Mouse (Mus musculus) spleen, postnatal 36 days (tissue): ENCODE data around the gene Topaz1.

Experiments
- DNase-seq, 2 experiments: peaks; one replicate each; pipeline ENCODE4 v3.0.0; 2022; ENCODE audit warnings: low spot score in 2 of 2, mixed read lengths in 1 of 2

Topaz1 gene

DNA sequence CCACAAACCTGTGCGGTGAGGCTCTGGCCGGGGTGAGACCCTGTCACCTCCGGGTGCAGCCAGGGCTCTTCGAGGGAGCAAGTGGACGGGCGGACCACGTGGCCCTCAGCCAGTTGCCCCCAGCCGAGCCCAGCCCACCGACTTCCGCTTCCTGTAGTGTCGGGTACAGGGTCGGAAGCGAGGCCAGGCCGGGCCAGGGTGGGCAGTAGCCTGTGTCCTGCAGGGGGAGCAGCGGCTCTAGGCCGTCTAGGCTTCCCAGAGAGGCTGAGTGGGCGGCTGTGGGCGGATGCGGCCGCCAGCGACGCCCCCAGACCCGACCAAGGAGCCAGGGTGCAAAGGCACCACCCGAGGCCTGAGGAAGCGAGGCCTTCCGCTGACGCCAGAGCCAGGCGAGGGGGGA is at the start of gene Topaz1:
Gene Topaz1 (plus strand): TSS at position 287 of the 400 bp plus-strand sequence.
- DNase-seq: no peak

DNA sequence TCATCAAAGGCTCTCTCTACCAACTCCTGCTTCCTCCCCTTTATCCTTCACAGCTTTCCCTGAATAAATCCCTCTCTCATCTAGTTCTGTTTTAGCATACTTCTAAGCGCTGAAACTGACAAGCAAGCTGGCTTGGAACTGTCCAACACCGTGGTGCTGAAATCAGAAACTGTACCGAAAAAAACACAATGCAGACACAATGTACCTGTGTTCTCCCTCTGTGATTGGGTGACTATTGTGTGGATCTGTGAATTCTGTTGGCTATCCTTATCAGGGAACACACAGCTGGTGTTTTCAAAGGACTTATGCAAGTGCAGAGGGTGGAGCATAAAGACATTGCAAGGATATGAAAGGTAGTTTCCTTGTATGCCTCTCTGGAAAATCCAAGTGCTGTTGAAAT is 45.3 kb upstream of the Topaz1 start:
- no peak for DNase-seq

DNA sequence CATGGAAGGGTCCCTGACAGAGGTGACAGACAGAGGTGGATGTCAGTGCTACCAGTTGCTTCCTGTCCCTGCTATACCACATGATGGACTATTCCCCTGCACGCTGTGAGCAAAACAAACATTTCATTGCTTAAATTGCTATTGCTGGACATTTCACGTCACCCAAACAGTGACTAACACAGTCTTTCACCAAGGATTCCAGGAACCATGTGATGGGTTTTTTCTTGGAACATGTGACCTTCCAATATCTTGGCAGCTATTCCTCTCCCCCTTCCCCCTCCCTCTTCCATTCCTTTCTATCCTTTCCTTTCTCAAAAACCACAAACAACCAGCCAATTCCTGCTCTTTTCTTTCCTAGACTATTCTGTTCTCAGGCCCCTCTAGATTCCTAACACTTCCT is 33.3 kb upstream of the Topaz1 start:
- no peak for DNase-seq

DNA sequence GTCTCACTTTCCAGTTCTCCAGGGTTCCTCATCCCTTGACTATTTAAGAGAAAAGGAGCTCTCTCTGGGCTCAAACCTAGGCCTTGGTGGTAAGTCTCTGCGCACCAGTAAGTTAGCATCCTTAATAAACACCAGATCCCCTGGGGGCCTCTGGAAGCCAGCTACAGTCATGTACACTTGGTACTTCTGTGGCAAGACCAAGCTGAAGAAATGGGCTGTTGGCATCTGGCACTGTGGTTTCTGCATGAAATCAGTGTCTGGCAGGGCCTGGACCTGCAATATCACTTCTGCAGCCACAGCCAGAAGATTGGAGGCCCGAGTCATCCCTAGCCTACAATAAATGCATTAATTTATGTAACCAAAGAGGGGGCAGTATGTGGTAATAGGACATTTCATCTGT is 32.1 kb upstream of the Topaz1 start:
- DNase-seq: no peak

DNA sequence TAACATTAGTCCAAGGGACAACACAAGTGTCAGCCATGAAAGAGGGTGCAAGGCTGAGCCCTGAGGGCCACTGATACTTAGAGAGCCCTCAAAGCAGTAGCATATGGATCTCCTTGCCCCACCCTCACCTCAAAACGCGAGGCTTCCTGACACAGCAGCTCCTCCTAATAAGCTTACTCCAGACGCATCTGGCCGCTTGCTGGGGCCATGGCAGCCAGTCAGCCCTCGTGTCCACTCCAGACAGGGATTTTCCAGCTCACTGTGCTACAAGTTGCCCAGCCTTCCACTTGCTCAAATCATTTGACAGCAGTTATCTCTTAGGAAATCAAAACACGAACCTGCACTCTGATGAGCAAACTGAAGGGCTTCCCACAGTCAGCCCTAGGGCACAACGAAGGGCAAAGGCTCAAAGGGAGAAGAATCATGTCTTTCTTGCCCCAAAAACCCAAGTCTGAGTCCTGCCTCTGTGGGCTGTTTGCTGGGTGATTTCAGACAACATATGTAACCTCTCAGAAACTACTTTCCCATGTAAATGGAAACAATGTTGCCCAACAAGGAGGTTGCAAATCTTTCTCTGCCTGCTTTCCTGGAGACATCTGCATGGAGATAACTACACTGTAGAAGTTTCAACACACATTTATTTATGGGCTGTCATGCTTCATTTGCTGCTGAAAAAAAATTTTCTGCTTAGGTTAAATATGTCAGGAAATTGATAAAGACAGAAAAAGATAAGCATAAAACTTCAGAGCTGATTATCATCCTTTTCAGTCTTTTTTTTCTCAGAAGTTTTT is 30.8 kb upstream of the Topaz1 start:
- no peak for DNase-seq

DNA sequence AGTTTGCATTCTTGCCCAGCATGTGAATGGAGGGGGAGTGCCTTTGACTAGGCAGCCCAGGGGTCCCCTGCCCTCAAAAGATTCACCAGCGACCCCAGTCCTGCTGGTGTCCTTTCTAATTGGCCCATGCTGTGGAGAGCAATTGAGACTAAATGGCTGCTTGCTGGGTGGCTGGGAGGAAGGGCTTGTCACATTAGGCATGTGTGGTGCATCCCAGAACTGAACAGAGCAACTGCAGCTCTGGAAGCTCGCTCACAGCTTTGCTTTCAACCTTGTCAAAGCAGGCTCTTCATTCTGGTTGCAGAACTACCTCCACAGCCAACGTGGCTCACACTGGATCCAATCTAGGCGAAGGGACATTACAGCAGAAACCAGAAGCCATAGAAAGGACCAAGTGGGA is 24.9 kb upstream of the Topaz1 start:
- DNase-seq: no peak

DNA sequence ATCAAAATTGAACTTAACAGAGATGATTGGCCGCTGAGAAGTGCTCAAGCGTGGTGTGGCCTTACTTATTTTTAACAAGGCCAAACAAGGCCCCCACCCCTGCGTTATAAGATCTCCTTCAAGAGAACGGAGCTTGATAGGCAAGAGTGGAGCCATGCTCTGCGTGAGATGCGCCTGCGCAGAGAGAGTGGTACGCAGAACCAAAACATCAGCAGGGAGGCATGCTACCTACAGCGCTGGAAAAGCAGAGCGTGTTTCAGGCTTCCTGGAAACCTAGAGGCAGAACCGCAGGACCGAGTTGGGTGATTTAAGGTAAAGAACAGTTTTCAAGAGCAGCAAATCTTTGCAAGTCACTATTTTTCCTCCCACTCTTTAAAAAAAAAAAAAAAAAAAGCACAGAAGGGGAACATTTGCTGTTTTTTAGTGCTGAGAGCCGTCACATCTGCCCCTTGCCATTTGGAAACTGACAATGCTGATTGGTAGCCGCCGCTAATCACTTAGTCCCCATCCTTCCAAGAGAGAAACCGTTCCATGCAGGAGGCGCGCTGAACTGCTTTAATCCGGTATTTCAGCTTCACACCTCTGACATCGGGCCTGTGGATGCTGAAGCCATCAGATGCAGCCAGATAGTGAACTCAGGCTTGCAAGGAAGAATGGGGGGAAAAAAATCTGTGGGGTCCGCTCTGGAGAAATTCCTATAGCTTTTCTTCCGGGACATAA is 21.9 kb upstream of the Topaz1 start:
- DNase-seq: no peak

DNA sequence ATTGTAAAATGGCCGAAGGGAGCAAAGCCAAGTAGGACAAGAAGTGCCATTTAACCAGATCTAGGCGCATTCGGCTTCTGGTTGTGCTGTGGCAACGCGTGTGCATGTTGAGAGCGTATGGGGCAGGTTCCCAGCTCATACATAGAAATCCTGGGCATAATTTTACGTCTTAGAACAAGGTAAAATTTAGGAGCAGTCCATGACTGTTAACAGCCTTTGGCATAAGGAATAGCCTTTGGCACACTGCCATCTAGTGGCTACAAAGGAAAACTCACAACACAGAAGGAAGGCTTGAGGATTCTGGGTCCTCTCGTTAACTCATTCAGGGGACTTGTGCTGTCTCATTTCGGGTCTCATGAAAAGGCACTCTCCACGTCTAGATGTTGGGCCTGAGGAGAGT is 17.6 kb upstream of the Topaz1 start:
- peak in 1 of 2 experiments; percentile 7 for DNase-seq

DNA sequence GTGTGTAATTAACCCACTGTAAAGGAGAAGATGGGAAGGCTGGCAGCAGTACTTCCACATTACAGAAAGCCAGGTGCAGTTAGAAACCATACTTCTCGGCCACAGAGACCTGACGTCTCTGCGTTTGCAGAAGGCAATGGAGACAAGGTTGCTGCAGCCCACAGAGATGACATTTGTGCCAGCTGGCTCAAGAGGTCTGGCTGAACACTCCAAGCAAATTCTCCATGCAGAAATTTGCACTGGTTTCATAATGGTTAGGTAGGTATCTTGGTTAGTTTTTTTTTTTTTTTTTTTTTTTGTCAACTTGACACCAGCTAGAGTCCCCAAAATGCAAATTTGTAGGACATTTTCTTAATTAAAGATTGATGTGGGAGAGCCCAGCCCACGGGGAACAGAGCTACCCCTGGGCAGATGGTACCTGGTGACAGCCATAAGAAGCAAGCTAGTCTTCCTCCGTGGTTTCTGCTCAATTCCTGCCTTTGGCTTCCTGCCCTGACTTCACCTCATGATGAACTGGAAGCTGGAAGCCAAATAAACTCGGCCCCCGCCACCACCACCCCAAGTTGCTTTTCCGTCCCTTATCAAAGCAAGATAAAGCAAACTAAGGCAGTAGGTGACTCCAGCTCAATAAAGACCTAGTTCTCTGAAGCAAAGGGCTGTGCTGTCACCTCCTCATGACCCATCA is 14.9 kb upstream of the Topaz1 start:
- DNase-seq: no peak

DNA sequence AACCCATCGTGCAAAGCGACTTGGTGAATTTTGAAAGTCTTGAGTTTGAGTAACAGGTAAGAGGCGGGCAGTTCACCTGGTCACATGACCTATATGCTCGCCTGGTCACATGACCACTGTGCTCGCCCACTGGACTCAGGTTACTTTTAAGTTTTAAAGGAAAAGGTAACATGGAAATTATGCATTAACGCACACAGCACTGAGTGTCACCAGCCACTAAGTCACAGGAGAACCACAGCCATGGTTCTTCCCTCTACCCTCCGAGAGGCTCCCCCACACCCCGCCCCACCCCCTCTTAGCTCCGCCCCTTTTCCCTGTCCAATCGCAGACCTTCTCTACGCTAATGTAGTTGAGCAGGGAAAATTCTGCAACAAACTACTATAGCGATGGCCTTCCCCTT is 13.9 kb upstream of the Topaz1 start:
- no peak for DNase-seq

DNA sequence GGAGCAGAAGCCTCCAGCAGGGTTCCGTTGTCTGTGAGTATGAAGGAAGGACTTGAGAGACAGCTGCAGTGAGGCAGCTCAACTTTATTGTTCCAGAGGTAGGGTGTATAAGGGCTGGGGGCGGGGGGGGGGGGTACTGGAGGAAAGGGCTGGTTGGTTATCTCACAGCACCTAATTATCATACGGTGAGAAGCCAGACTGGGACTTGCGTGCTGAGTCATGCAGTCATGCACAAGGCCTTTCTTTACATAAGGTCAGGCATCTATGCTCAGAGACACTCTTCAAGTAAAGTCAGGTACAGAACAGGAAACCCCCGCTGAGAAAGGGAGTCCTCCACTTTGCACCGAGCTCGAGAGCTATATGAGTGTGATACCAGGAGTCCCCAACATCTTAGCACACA is 12.2 kb upstream of the Topaz1 start:
- DNase-seq: no peak

DNA sequence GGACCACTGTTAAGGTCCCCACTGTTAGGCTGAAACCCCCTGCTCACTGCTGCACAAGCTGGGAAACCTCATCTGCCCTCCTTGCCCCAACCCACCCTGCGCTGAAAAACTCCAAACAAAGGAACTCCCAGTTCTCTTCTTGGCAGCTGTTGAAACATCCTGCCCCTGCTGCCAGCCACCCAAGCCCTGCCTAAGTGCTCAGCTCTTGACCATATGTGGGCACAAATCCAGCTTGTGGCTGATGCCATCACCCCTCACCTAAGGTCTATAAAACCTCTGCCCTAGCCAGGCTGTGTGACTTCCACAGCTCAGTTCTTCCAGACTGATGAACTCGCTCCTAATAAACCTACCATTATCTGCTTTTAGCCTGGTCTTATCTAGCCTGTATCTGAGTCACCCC is 11.1 kb upstream of the Topaz1 start:
- no peak for DNase-seq

DNA sequence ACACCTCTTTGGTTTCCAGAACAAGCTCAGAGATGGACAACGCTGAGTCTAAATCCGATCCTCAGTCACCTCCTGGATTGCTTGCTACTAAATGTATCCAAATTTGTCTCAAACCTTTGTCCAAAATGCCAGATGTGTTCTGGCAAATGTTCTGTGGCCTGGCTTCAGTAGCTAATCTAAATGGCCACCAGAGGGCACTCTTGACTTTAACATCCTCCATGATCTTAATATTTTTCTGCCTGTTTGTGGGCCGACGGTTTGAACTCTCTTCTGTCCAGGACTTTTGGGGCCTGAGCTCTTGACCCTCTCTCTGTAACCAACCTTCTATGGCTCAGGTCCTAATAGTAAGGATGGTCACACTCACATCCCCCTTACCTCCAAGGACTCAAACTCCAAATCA is 10.4 kb upstream of the Topaz1 start:
- DNase-seq: peak; percentile 24 to 34

DNA sequence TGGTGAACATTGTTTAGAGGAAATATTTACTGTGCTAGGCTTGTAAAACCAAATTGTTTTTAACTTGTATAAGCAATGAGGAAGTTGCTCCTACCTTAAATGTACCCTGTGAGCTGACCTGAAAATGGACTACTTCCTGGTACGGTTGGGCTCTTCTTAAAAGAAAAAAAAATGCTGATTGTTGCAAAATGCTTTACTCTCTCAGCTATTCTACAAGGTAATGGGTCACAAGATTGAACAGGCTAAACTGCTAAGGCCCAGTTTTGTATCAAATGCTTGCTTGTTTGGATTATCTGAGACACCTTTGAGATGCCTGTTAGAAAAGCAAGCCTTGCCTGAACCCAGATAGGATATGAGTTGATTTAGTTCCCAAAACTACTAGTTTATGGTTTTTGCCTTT is 1.3 kb upstream of the Topaz1 start:
- DNase-seq: no peak

DNA sequence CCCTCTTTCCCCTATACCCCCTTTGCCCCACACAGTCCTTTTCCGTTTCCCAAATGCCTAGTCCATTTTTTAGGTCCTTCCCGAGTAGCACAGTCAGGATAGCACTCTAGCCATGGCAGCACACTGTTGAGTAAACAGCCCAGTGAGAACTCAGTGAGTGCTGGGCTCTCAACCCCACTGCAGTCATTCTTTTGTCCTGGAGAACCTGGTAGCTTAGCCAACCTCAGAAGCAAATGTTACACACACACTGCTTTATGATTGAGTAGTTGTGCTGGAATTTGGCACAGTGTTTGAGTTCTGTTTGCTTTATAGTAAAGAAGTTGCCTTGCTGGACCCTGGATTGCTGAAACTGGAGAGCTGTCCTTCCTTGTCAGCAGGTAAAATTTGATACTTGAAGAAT is 10.5 kb downstream of the Topaz1 start:
- DNase-seq: no peak

DNA sequence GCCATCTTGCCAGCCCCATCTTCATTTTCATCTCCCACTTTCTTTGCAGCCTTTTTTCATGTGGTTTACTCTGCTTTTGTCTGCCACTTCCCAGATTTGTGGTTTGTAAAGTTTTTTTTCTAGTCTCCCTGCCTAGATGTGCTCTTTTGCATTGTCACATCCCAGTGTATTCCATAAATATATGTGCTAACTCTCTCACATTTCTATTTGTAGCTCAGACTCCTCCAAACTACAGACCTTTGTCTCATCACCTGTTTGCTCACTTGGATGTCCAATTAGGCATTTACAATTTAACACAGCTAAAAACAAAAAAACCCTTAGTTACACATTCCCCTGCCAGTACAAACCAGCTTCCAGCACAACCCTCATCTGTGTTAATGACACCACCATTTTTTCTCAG is 13.0 kb downstream of the Topaz1 start:
- no peak for DNase-seq

DNA sequence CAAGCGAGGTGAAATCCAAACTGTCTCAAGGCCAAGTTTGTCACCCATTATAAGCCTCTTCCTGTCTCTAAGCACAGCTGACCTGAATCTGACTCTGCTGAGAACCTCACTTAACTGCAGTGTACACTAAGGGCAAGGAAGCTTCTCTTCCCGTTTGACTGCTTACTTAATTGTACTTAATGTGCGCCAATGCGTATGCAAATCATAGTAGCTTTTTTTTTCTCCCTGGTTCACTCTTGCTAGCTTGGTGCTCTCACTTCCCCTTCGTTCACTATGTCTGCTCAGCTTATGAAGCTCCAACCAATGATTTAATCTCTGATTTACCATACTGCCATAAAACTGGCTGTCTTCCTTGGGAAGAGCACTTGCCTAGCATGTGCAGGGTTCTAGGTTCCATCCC is 38.1 kb downstream of the Topaz1 start:
- peak; percentile 69 to 72 for DNase-seq

DNA sequence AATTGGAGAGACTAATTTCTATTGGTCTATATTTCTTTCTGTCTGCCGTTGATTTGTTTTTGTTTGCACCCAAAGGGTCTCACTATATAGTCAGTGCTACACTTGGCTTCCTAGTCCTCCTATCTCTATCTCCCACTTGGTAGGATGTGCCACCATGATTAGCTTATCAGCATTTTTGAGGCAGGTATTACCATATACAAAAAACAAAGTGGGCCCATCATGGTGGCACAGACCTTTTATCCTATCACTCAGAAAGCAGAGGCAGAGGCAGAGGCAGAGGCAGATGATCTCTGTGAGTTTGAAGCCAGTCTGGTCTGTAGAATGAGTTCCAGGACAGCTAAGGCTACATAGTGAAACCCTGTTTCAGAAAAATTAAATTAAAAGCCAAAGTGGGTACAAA is 39.4 kb downstream of the Topaz1 start:
- DNase-seq: no peak

DNA sequence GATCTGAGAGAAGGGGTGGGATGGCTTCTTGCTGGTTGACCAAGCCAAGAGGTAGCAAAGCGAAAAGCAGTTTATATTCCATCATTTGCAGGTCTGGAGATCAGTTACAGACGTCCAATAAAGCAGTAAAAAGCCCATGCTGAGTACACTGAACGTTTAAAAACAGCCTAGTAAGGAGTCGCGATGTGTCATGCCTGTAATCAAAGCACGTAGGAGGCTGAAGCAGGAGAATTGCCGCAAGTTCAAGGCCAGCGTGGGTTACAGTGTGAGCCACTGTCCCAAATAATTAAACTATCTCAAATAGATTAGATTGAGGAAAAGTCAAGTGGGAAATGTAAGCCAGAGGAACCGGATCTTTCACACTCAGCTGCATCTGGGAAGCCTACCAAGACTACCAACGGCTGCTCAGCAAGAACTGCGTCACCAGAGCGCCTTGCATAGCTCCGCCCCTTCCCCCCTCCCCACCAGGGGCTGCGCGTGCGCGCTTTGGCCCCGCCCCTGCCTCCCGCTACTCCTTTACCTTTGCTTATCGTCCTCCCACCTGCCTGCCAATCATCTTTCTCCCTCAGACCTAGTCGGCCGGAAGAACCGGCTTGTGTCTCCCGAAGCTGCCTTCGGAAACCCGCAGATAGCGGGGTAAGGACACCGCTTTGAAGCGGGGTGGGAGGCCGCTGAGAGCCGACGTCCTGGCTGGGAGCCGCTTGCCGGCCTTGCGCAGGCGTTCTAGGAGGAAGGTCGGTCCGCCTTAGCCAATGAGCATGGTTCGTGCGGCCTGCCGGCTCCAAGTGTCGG is 58.1 kb downstream of the Topaz1 start, which contains the start of gene Tcaim:
Gene Tcaim (plus strand): TSS at position 487 of the 792 bp plus-strand sequence.
- DNase-seq: peak; percentile 87 to 88

DNA sequence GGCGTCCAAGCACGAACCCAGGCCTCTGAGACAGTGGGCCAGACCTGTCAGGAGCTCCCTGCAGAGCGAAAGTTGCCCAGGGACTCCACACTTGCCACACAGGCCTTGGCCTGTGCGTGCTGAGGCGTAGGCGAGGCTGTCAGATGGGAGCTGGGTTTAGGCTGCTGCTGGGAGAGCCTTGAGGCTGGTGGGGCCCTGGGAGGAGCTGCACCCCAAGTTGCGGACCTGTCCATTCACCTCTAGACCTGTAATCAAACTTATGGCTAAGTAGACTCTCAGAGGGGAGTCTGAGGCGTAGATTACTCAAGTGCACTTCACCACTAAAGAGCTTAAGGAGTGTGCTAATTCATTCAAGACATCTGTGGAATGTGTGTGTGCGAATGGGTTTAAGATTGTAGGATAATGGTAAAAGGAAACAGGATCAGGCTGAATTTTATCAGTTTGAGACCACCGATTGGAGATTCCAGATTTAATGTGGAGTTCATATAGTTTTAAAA is 58.7 kb downstream of the Topaz1 start:
- no peak for DNase-seq

DNA sequence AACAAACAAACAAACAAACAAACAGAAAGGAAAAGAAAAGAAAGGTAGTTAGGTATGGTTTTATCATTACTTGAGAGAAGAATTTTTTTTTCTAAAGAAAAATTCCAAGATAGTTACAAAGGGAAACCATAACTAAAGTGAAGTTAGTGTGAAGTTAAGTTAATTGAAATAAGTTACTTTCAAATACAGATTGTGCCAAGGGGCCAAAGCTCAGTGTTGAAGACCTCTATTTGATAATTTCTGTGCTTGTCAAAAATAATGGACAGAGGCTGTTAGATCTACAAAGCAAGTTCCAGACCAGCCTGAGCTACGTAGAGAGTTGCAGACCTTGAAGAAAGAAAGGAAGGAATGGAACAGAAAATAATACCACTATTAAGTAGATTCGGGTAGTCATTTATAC is 60.0 kb downstream of the Topaz1 start:
- DNase-seq: no peak

DNA sequence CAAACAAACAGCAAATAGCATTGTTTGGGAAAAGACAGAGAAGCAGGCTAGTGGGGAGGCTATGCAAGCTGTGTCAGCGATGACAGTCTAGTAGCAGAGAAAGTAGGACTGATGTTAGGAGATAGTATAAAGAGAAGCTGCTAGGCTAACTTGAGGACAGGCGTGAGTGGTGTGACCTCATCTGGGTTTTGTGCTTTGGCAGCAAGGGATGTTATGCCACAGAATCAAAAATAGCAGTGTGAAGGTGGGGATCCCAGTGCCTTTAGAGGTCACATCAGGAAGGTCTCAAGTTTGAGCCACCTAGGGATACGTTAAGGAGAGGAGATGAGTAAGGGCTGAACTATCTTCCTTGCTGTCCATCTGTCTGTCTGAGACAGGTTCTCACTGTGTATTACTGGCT is 63.1 kb downstream of the Topaz1 start:
- DNase-seq: no peak
